Mouse (Mus musculus): ENCODE results near the gene Pink1. TPM values are rescaled to one million over a fixed set of nuclear protein-coding genes. Genes with fewer than 3 reads are reported as not detected.

Gene Pink1
- total RNA-seq, 1 experiment: 13.4 TPM

DNA sequence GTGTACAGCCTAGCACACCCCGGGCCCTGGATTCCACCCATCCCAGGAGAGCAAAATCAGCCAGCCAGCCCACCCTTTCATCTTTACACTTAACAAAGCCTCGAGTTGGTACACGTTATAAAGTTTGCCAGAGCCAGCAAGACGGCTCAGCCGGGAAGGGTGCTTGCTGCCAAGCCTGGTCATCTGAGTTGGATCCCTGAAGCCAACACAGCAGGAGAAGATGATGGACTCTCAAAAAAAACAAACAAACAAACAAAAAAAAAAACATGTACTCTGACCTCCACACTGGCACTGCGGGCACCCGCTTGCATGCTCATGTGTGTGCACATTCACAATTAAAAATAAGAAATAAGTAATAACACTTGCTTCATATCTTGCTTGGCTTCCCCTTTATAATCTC lies 15.9 kb upstream of the Pink1 start:
- Histone ChIP-seq H3K9me3 (ENCODE audit: control insufficient read depth, insufficient read depth, low read depth, low read length) (no peaks in the 10 kb centered on the region), H3K4me3 (ENCODE audit: insufficient read depth in 1 of 2, low read depth in 1 of 2, low read length in 2 of 2, poor library complexity in 1 of 2, severe bottlenecking in 1 of 2) (no peak overlapping the region), H3K36me3 (ENCODE audit: control insufficient read depth, insufficient read depth, low read length, poor library complexity, severe bottlenecking) (no peaks in the 10 kb centered on the region), H3K27ac (ENCODE audit: insufficient read depth, low read depth, low read length, poor library complexity, severe bottlenecking) (no peak overlapping the region), H3K4me1 (ENCODE audit: control insufficient read depth in 2 of 2, insufficient read depth in 2 of 2, low read length in 2 of 2, poor library complexity in 1 of 2) (no peaks in the 10 kb centered on the region), H3K9ac (ENCODE audit: insufficient read depth, low read depth, low read length, poor library complexity, severe bottlenecking) (no peak overlapping the region)
- TF ChIP-seq CHD2 (IDR thresholded peaks at IDR 0.05; ENCODE audit: low read depth, low read length) (no peak), ZNF384 (IDR thresholded peaks at IDR 0.05; ENCODE audit: low read depth, low read length) (no peak), MAFK (IDR thresholded peaks at IDR 0.05; ENCODE audit: insufficient read depth, low read depth, low read length) (no peak), ZC3H11A (IDR thresholded peaks at IDR 0.05; ENCODE audit: borderline replicate concordance, low read depth, low read length) (no peak), HCFC1 (IDR thresholded peaks at IDR 0.05; ENCODE audit: borderline replicate concordance, insufficient read depth, low read length) (no peak)
- DNase-seq (ENCODE audit: low read depth, low spot score): no peak
- in situ Hi-C loops (cut with MboI; ENCODE audit: low sequenced_read_pairs in 2 of 2, unreplicated experiment in 2 of 2): no loop called here

DNA sequence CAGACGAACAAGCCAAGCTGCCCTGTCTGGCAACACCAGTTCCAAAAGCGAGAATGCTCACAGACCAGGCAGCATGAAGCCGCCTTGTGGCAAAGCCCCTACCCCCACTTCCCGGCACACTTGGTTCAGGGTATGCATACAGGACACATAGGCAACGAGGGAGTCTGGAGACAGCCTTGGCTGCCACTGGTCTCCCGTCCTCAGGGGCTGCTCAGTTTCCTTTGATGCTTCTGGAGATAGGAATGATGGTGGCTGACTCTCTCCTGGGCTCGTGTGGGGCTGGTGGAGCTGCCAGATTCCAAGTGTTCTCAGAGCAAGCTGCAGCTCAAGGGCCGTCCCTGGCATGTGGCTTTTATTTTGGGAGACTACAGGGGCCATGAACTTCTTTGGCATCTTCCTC lies 15.3 kb upstream of the Pink1 start:
- in situ Hi-C loops (cut with MboI; ENCODE audit: low sequenced_read_pairs in 2 of 2, unreplicated experiment in 2 of 2): no loop called here

DNA sequence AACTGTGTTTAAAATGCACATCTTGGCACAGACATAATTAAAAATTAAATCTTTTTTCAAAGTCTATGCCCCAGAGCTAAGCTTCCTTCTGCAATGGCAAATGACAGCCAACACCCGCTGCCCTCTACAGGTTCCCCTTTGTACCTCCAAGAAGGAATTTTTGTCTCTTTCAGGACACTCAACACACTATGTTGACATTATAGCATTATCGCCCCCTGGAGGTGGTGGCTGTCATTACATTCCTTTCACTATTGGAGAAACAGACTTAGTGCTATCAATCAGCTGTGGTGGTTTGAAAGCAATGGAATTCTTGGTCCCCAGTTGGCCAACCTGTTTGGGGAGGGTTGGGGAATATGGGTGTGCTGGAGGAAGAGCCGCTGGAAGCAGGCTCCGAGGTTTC lies 13.9 kb upstream of the Pink1 start:
- Histone ChIP-seq H3K9ac (ENCODE audit: insufficient read depth, low read depth, low read length, poor library complexity, severe bottlenecking) (no peak overlapping the region), H3K27ac (ENCODE audit: insufficient read depth, low read depth, low read length, poor library complexity, severe bottlenecking) (no peak overlapping the region), H3K9me3 (ENCODE audit: control insufficient read depth, insufficient read depth, low read depth, low read length) (no peaks in the 10 kb centered on the region), H3K4me3 (ENCODE audit: insufficient read depth in 1 of 2, low read depth in 1 of 2, low read length in 2 of 2, poor library complexity in 1 of 2, severe bottlenecking in 1 of 2) (no peak overlapping the region), H3K4me1 (ENCODE audit: control insufficient read depth in 2 of 2, insufficient read depth in 2 of 2, low read length in 2 of 2, poor library complexity in 1 of 2) (no peaks in the 10 kb centered on the region), H3K36me3 (ENCODE audit: control insufficient read depth, insufficient read depth, low read length, poor library complexity, severe bottlenecking) (no peaks in the 10 kb centered on the region)
- no peak for TF ChIP-seq CHD2 (IDR thresholded peaks at IDR 0.05; ENCODE audit: low read depth, low read length)
- TF ChIP-seq HCFC1 (IDR thresholded peaks at IDR 0.05; ENCODE audit: borderline replicate concordance, insufficient read depth, low read length): no peak
- no peak for TF ChIP-seq ZC3H11A (IDR thresholded peaks at IDR 0.05; ENCODE audit: borderline replicate concordance, low read depth, low read length)
- TF ChIP-seq MAFK (IDR thresholded peaks at IDR 0.05; ENCODE audit: insufficient read depth, low read depth, low read length): no peak
- TF ChIP-seq ZNF384 (IDR thresholded peaks at IDR 0.05; ENCODE audit: low read depth, low read length): no peak
- in situ Hi-C loops (cut with MboI; ENCODE audit: low sequenced_read_pairs in 2 of 2, unreplicated experiment in 2 of 2): no loop called here
- peak; percentile 55 for DNase-seq (ENCODE audit: low read depth, low spot score)

More for the DNA sequence above, 15.3 kb upstream of the Pink1 start:
- TF ChIP-seq MAFK (IDR thresholded peaks at IDR 0.05; ENCODE audit: insufficient read depth, low read depth, low read length): no peak
- TF ChIP-seq ZNF384 (IDR thresholded peaks at IDR 0.05; ENCODE audit: low read depth, low read length): no peak
- no peak for TF ChIP-seq CHD2 (IDR thresholded peaks at IDR 0.05; ENCODE audit: low read depth, low read length)
- TF ChIP-seq ZC3H11A (IDR thresholded peaks at IDR 0.05; ENCODE audit: borderline replicate concordance, low read depth, low read length): no peak
- no peak for TF ChIP-seq HCFC1 (IDR thresholded peaks at IDR 0.05; ENCODE audit: borderline replicate concordance, insufficient read depth, low read length)
- no peak overlapping the region for H3K27ac ChIP-seq (ENCODE audit: insufficient read depth, low read depth, low read length, poor library complexity, severe bottlenecking)
- H3K9ac ChIP-seq (ENCODE audit: insufficient read depth, low read depth, low read length, poor library complexity, severe bottlenecking): no peak overlapping the region
- no peak overlapping the region for H3K4me3 ChIP-seq (ENCODE audit: insufficient read depth in 1 of 2, low read depth in 1 of 2, low read length in 2 of 2, poor library complexity in 1 of 2, severe bottlenecking in 1 of 2)
- no peaks in the 10 kb centered on the region for H3K36me3 ChIP-seq (ENCODE audit: control insufficient read depth, insufficient read depth, low read length, poor library complexity, severe bottlenecking)
- DNase-seq (ENCODE audit: low read depth, low spot score): no peak
- H3K4me1 ChIP-seq (ENCODE audit: control insufficient read depth in 2 of 2, insufficient read depth in 2 of 2, low read length in 2 of 2, poor library complexity in 1 of 2): no peaks in the 10 kb centered on the region
- H3K9me3 ChIP-seq (ENCODE audit: control insufficient read depth, insufficient read depth, low read depth, low read length): no peaks in the 10 kb centered on the region

DNA sequence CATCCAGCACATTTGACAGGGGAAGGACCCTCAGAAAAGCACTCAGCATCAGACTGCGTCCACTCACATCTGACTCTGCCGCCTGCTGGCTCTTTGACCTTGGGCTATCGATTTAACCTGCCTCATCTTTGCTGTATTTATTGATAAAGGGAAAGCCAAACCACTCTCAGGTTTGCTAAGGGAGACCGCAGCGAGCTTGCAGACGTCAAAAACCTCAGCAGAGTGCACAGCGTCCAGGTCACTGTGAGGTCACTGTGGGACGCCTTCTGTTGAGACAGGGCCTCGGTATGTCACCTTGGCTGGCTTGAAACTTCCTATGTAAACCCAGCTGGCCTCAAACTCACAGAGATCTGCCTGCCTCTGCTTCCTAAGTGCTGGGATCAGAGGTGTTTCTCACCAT lies 11.2 kb upstream of the Pink1 start:
- H3K4me1 ChIP-seq (ENCODE audit: control insufficient read depth in 2 of 2, insufficient read depth in 2 of 2, low read length in 2 of 2, poor library complexity in 1 of 2): peaks cover 0 to 2% of the 10 kb centered on the region in 2 experiments; a peak in 1 of 4 replicates
- H3K36me3 ChIP-seq (ENCODE audit: control insufficient read depth, insufficient read depth, low read length, poor library complexity, severe bottlenecking): no peaks in the 10 kb centered on the region
- H3K27ac ChIP-seq (ENCODE audit: insufficient read depth, low read depth, low read length, poor library complexity, severe bottlenecking): no peak overlapping the region
- no peak overlapping the region for H3K9ac ChIP-seq (ENCODE audit: insufficient read depth, low read depth, low read length, poor library complexity, severe bottlenecking)
- no peaks in the 10 kb centered on the region for H3K9me3 ChIP-seq (ENCODE audit: control insufficient read depth, insufficient read depth, low read depth, low read length)
- TF ChIP-seq CHD2 (IDR thresholded peaks at IDR 0.05; ENCODE audit: low read depth, low read length): no peak
- TF ChIP-seq HCFC1 (IDR thresholded peaks at IDR 0.05; ENCODE audit: borderline replicate concordance, insufficient read depth, low read length): no peak
- TF ChIP-seq ZNF384 (IDR thresholded peaks at IDR 0.05; ENCODE audit: low read depth, low read length): no peak
- TF ChIP-seq ZC3H11A (IDR thresholded peaks at IDR 0.05; ENCODE audit: borderline replicate concordance, low read depth, low read length): no peak
- no peak for TF ChIP-seq MAFK (IDR thresholded peaks at IDR 0.05; ENCODE audit: insufficient read depth, low read depth, low read length)
- in situ Hi-C loops (cut with MboI; ENCODE audit: low sequenced_read_pairs in 2 of 2, unreplicated experiment in 2 of 2): no loop called here
- no peak for DNase-seq (ENCODE audit: low read depth, low spot score)
- no peak overlapping the region for H3K4me3 ChIP-seq (ENCODE audit: insufficient read depth in 1 of 2, low read depth in 1 of 2, low read length in 2 of 2, poor library complexity in 1 of 2, severe bottlenecking in 1 of 2)

DNA sequence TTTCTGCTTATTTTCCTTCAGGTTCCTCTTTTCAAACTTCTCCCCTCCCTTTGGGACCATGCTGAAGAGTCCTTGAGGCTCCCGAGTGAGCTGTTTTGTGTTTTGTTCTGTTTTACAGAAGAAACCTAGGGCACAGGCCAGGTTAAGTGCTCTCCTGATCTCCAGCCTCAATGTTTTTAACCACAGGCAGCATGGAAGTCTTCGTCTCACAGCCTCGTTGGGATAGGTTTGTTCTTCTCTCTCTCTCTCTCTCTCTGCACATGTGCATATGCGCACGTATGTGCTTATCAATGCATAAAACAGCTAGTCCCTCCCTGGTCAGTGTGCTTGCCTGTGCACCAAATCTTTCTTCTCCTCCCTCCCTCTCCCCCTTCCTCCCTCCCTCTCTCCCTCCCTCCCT lies 10.8 kb upstream of the Pink1 start:
- Histone ChIP-seq H3K9me3 (ENCODE audit: control insufficient read depth, insufficient read depth, low read depth, low read length) (no peaks in the 10 kb centered on the region), H3K4me3 (ENCODE audit: insufficient read depth in 1 of 2, low read depth in 1 of 2, low read length in 2 of 2, poor library complexity in 1 of 2, severe bottlenecking in 1 of 2) (no peak overlapping the region), H3K36me3 (ENCODE audit: control insufficient read depth, insufficient read depth, low read length, poor library complexity, severe bottlenecking) (no peaks in the 10 kb centered on the region), H3K27ac (ENCODE audit: insufficient read depth, low read depth, low read length, poor library complexity, severe bottlenecking) (no peak overlapping the region), H3K4me1 (ENCODE audit: control insufficient read depth in 2 of 2, insufficient read depth in 2 of 2, low read length in 2 of 2, poor library complexity in 1 of 2) (peaks cover 0 to 2% of the 10 kb centered on the region in 2 experiments; a peak in 1 of 4 replicates), H3K9ac (ENCODE audit: insufficient read depth, low read depth, low read length, poor library complexity, severe bottlenecking) (no peak overlapping the region)
- no peak for TF ChIP-seq CHD2 (IDR thresholded peaks at IDR 0.05; ENCODE audit: low read depth, low read length)
- no peak for TF ChIP-seq ZC3H11A (IDR thresholded peaks at IDR 0.05; ENCODE audit: borderline replicate concordance, low read depth, low read length)
- no peak for TF ChIP-seq MAFK (IDR thresholded peaks at IDR 0.05; ENCODE audit: insufficient read depth, low read depth, low read length)
- in situ Hi-C loops (cut with MboI; ENCODE audit: low sequenced_read_pairs in 2 of 2, unreplicated experiment in 2 of 2): no loop called here
- no peak for DNase-seq (ENCODE audit: low read depth, low spot score)

Data from ES-E14 (cell line).